Mouse (Mus musculus) heart, embryonic 13.5 days (tissue): ENCODE results near the gene 1810055G02Rik. TPM values are rescaled to one million over a fixed set of nuclear protein-coding genes. Genes with fewer than 3 reads are reported as not detected.

Experiments
- ATAC-seq: fragments of 200-750 bp; cut with Nextera tagmentation; 2 replicates; pipeline ENCODE4 v1.8.0; 2017; ENCODE audit warnings: moderate TSS enrichment; ENCODE audit not compliant: insufficient number of reproducible peaks, low FRiP score, low TSS enrichment; ENCODE audit errors: extremely low read depth
- H3K27ac ChIP-seq: fragments of 300-500 bp; sonication (generic); replicated peaks from 2 replicates; pipeline ENCODE4 v1.5.1; 2015; ENCODE audit warnings: moderate library complexity, mild to moderate bottlenecking, inconsistent platforms
- H3K27me3 ChIP-seq: fragments of 300-500 bp; sonication (generic); replicated peaks from 2 replicates; pipeline ENCODE4 v1.6.1; 2015; ENCODE audit warnings: mild to moderate bottlenecking, inconsistent platforms
- H3K36me3 ChIP-seq: fragments of 300-500 bp; sonication (generic); 2 replicates; pipeline ENCODE4 v1.6.1; 2015; ENCODE audit warnings: mild to moderate bottlenecking, inconsistent platforms
- H3K4me1 ChIP-seq: fragments of 300-500 bp; sonication (generic); 2 replicates; pipeline ENCODE4 v1.6.1; 2015; ENCODE audit warnings: inconsistent platforms
- H3K4me2 ChIP-seq: fragments of 300-500 bp; sonication (generic); 2 replicates; pipeline ENCODE4 v1.6.1; 2015; ENCODE audit warnings: inconsistent platforms, mild to moderate bottlenecking, moderate library complexity
- H3K4me3 ChIP-seq: fragments of 300-500 bp; sonication (generic); 2 replicates; pipeline ENCODE4 v1.5.1; 2015; ENCODE audit warnings: moderate library complexity, mild to moderate bottlenecking, inconsistent platforms
- H3K9ac ChIP-seq: fragments of 300-500 bp; sonication (generic); 2 replicates; pipeline ENCODE4 v1.6.1; 2015; ENCODE audit warnings: inconsistent platforms, mild to moderate bottlenecking, moderate library complexity
- H3K9me3 ChIP-seq: fragments of 300-500 bp; sonication (generic); 2 replicates; pipeline ENCODE4 v1.6.1; 2016; ENCODE audit warnings: inconsistent platforms
- WGBS: fragments of 180-500 bp; shearing (Covaris S2); methylation state at CpG from one replicate; pipeline ENCODE4 v1.1.7; 2015; ENCODE audit warnings: mixed read lengths; 5-methylcytosine and 5-hydroxymethylcytosine counted together
- polyA plus RNA-seq: library from polyadenylated mRNA; unstranded; fragments of >200 nt; fragmentation: Nextera tagmentation; extraction: Ambion mirVana; gene quantifications from 2 replicates; pipeline ENCODE4 v1.2.1, GENCODE M21; 2015

1810055G02Rik gene
- polyA plus RNA-seq, 1 experiment from 2014 or later = 26.2 TPM

- H3K36me3 ChIP-seq = no peaks in the 10 kb centered on the region
- WGBS = 27% methylated on average over 13 of the region's 13 CpGs
- peak overlapping the region; percentile 56 for H3K9ac ChIP-seq
- H3K27me3 ChIP-seq = no peaks in the 10 kb centered on the region
- H3K4me2 ChIP-seq = peak overlapping the region; percentile 50
- 0 out of 2 replicates have a peak, but pooled peaks have one; percentile 27 for ATAC-seq
- peak overlapping the region; percentile 13; the same call in 1 of the 2 replicates for H3K4me3 ChIP-seq
- H3K27ac ChIP-seq = peak overlapping the region; percentile 83
- H3K9me3 ChIP-seq = no peaks in the 10 kb centered on the region
- peaks cover 57% of the 10 kb centered on the region for H3K4me1 ChIP-seq
Measured at GRCm38 (mm10) chr19:3681310-3681934, 26.7 kb upstream of the 1810055G02Rik start.

- peak overlapping the region; percentile 97 for H3K9ac ChIP-seq
Measured at GRCm38 (mm10) chr19:3684414-3684813, 23.7 kb upstream of the 1810055G02Rik start.

GRCm38 (mm10) chr19:3684957-3685580, 23.0 kb upstream of the 1810055G02Rik start:
- WGBS = 24% methylated on average over 11 of the region's 11 CpGs

More at GRCm38 (mm10) chr19:3684414-3684813, 23.7 kb upstream of the 1810055G02Rik start:
- H3K9me3 ChIP-seq = no peaks in the 10 kb centered on the region
- peaks cover 70% of the 10 kb centered on the region for H3K4me1 ChIP-seq
- peak overlapping the region; percentile 92 for H3K4me3 ChIP-seq
- peak overlapping the region; percentile 84; the same call in 1 of the 2 replicates for H3K27ac ChIP-seq
- H3K27me3 ChIP-seq = no peaks in the 10 kb centered on the region
- peak overlapping the region; percentile 90 for H3K4me2 ChIP-seq
- ATAC-seq = no peak
- 31% methylated on average over 1 of the region's 1 CpGs for whole genome bisulfite sequencing
- no peaks in the 10 kb centered on the region for H3K36me3 ChIP-seq

GRCm38 (mm10) chr19:3685611-3686214, 22.4 kb upstream of the 1810055G02Rik start:
- H3K4me2 ChIP-seq = peak overlapping the region; percentile 90
- no peak for ATAC-seq
- WGBS = 1% methylated on average over 45 of the region's 45 CpGs

More at GRCm38 (mm10) chr19:3684957-3685580, 23.0 kb upstream of the 1810055G02Rik start:
- Histone ChIP-seq H3K27ac (peak overlapping the region; percentile 84), H3K27me3 (no peaks in the 10 kb centered on the region), H3K4me1 (peaks cover 68% of the 10 kb centered on the region), H3K4me3 (peak overlapping the region; percentile 92), H3K9me3 (no peaks in the 10 kb centered on the region), H3K4me2 (peak overlapping the region; percentile 90), H3K36me3 (no peaks in the 10 kb centered on the region), H3K9ac (peak overlapping the region; percentile 97)
- no peak for ATAC-seq

GRCm38 (mm10) chr19:3686215-3686894, 21.7 kb upstream of the 1810055G02Rik start, which contains the start of gene Lrp5:
Lrp5 (minus strand) TSS chr19:3686564.
- ATAC-seq = 0 out of 2 replicates have a peak, but pooled peaks have one; percentile 13
- Histone ChIP-seq H3K9me3 (no peaks in the 10 kb centered on the region), H3K4me3 (peak within 1 kb of the TSS; percentile 92), H3K27me3 (no peaks in the 10 kb centered on the region), H3K4me2 (peak within 1 kb of the TSS; percentile 90), H3K4me1 (peaks cover 55% of the 10 kb centered on the region), H3K9ac (peak within 1 kb of the TSS; percentile 97), H3K27ac (peak within 1 kb of the TSS; percentile 84), H3K36me3 (no peaks in the 10 kb centered on the region)
- WGBS = under 1% methylated on average over 59 of the region's 83 CpGs

More at GRCm38 (mm10) chr19:3685611-3686214, 22.4 kb upstream of the 1810055G02Rik start:
- Histone ChIP-seq H3K9me3 (no peaks in the 10 kb centered on the region), H3K4me3 (peak overlapping the region; percentile 92), H3K4me1 (peaks cover 61% of the 10 kb centered on the region), H3K9ac (peak overlapping the region; percentile 97), H3K36me3 (no peaks in the 10 kb centered on the region), H3K27ac (peak overlapping the region; percentile 84), H3K27me3 (no peaks in the 10 kb centered on the region)

GRCm38 (mm10) chr19:3687676-3688171, 20.4 kb upstream of the 1810055G02Rik start:
- Histone ChIP-seq H3K36me3 (no peaks in the 10 kb centered on the region), H3K27ac (peak overlapping the region; percentile 84), H3K4me1 (peaks cover 43% of the 10 kb centered on the region), H3K4me2 (no peak overlapping the region), H3K27me3 (no peaks in the 10 kb centered on the region), H3K9ac (no peak overlapping the region), H3K9me3 (no peaks in the 10 kb centered on the region), H3K4me3 (no peak overlapping the region)
- 20% methylated on average over 5 of the region's 5 CpGs for WGBS
- no peak for ATAC-seq

- 67% methylated on average over 5 of the region's 5 CpGs for WGBS
- Histone ChIP-seq H3K9ac (no peak overlapping the region), H3K4me3 (no peak overlapping the region), H3K4me1 (peaks cover 17% of the 10 kb centered on the region), H3K27ac (no peak overlapping the region), H3K36me3 (no peaks in the 10 kb centered on the region), H3K27me3 (no peaks in the 10 kb centered on the region), H3K4me2 (no peak overlapping the region), H3K9me3 (no peaks in the 10 kb centered on the region)
- ATAC-seq = no peak
Measured at GRCm38 (mm10) chr19:3691337-3691736, 16.8 kb upstream of the 1810055G02Rik start.

- WGBS = 45% methylated on average over 6 of the region's 6 CpGs
- ATAC-seq = no peak
- no peaks in the 10 kb centered on the region for H3K36me3 ChIP-seq
- H3K27me3 ChIP-seq = no peaks in the 10 kb centered on the region
- H3K4me1 ChIP-seq = peaks cover 7% of the 10 kb centered on the region
- H3K9me3 ChIP-seq = no peaks in the 10 kb centered on the region
- H3K27ac ChIP-seq = no peak overlapping the region
- H3K4me3 ChIP-seq = no peak overlapping the region
- no peak overlapping the region for H3K9ac ChIP-seq
- H3K4me2 ChIP-seq = no peak overlapping the region
Measured at GRCm38 (mm10) chr19:3692414-3693145, 15.5 kb upstream of the 1810055G02Rik start.

- no peak overlapping the region for H3K27ac ChIP-seq
- H3K27me3 ChIP-seq = no peaks in the 10 kb centered on the region
- 73% methylated on average over 2 of the region's 2 CpGs for WGBS
- no peak overlapping the region for H3K4me2 ChIP-seq
- no peak overlapping the region for H3K4me3 ChIP-seq
- H3K9me3 ChIP-seq = no peaks in the 10 kb centered on the region
- no peaks in the 10 kb centered on the region for H3K36me3 ChIP-seq
- no peak overlapping the region for H3K9ac ChIP-seq
- no peaks in the 10 kb centered on the region for H3K4me1 ChIP-seq
- no peak for ATAC-seq
Measured at GRCm38 (mm10) chr19:3694476-3694875, 13.6 kb upstream of the 1810055G02Rik start.

GRCm38 (mm10) chr19:3695006-3695405, 13.1 kb upstream of the 1810055G02Rik start:
- H3K4me2 ChIP-seq = no peak overlapping the region
- 77% methylated on average over 3 of the region's 3 CpGs for WGBS
- H3K27ac ChIP-seq = no peak overlapping the region
- no peak for ATAC-seq
- H3K27me3 ChIP-seq = no peaks in the 10 kb centered on the region
- H3K4me1 ChIP-seq = no peaks in the 10 kb centered on the region
- no peak overlapping the region for H3K4me3 ChIP-seq
- no peaks in the 10 kb centered on the region for H3K36me3 ChIP-seq
- no peak overlapping the region for H3K9ac ChIP-seq
- H3K9me3 ChIP-seq = no peaks in the 10 kb centered on the region
